Mouse (Mus musculus) adipocyte (in vitro differentiated cells): Measurements from ENCODE around the gene Slc17a2.
A peak's percentile ranks its signal among the peaks of the same experiment; 100 is the strongest.

ENCODE experiments used
- DNase-seq: peaks from one replicate; pipeline ENCODE4 v3.0.0-alpha.2; 2016; ENCODE audit warnings: low spot score

Slc17a2 gene

DNA sequence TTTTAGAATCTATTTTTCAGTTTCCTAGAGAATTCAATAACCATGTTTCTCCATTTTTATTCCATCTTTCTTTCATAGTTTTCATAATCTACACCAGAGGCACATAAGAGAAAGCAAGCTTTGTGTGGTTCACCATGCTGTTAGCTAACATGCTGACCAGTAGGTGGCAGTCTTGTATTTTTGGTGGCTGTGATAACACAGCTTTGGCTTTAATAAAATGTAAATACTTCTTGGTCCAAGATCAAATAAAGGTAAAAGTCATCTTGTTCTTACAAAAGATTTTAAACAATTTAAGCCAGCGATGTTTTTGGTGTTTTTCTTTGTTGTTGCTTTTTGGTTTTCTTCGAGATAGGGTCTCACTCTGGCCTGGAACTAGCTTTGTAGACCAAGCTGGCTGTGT, 14.3 kb upstream of the Slc17a2 start:
- DNase-seq: peak; percentile 72

DNA sequence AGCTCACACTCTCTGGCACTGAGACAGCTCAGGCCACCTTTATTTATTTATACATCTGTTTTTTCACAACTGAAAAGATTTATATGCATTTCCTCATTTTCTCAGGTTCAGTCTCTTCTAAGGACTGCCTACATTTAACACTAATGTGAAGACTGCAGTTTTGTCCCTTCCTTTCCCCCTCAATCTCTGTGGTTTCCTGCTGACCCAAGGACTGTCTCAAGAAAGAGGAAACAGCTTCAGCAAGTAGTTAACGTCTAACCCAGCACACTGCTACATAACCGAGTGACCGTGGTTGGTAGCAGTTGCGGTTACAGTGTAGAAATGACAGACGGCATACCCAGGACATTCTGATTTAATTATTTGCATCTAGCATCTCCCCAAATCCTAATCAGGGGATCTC, 7.4 kb upstream of the Slc17a2 start:
- DNase-seq: no peak

DNA sequence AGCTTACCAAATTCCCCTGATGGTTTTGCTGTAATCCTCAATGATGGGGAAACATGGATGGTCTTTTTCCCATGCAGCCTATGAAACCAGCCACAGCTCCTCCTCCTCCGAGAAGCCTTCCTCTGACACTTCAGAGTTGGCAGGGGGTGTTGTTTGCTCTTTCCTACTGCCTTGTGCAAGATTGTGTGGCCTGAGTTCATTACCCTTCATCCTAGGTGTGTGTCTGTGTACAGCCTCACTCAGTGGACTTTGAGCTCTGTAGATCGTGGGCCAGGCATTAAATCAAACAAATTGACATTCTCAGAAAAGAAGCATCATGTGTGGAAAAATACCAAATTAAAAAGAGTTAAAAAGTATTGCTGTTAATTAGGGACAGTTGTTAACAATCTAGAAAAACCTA, 2.3 kb upstream of the Slc17a2 start:
- no peak for DNase-seq

DNA sequence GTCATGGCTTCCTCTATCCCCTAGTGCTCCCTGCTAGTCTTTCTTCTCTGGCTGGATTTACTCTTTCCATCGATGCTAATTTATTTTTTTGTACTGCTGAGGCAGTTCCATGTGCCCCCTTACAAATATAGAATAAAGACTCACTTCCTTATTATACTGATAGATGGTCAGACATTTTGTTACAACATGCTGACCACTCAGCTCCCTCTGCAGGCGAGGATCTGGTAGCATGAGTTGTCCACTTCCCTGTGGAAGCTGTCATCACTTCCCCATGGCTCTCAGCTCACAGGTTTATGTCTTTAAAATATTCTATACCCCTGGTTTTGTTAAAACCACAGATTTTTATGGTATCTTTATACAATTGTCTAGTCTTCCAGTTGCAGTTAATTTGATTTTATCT, 9.4 kb downstream of the Slc17a2 start:
- no peak for DNase-seq

DNA sequence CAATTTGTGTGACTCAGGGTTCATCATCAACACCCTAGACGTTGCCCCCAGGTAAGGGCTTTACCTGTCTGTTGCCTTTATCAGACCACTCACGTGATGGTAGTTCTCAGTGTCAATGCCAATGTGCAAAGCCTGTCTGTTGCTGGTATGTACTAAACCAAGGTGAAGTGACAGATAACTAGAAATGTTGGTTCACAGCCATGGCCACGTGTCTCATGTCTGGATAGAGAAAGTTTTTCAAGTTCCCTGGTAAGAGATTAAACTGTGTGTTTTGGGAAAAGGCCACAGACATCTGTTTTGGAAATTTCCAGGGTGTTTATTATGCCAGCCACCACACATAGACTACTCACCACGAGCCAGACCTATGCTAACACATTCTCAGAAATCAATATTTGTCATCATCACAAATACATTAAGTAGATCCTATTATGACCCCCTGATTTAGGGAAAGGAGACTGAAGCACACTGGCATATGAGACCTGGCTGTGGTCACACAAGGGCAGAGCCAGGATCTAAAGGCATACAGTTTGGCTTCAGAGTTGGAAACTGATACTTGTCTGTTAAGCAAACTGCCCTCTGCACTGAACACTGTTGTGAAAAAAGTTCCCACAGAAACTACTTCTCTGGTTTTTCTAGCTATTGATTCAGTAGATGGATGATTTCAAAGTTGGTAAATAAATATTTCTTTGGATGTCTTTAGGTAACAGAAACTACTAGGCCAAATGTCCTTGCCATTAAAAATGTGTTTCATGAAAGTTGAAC, 13.6 kb downstream of the Slc17a2 start:
- no peak for DNase-seq

DNA sequence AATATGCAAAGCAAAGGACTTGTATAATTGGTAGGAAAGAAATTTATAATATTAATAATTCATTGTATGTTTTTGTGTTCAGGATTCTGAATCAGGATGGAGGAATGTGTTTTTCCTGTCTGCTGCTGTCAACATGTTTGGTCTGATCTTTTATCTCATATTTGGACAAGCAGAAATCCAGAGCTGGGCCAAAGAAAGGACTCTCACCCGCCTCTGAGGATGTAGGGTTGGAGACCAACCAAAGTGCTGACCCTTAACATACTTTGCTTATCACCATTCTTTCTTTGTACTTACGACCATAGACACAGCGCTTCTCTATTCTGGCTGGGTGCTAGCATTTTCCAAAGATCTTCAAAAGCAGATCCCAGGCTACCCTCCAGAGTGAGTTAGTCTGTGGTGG, 15.4 kb downstream of the Slc17a2 start:
- no peak for DNase-seq

DNA sequence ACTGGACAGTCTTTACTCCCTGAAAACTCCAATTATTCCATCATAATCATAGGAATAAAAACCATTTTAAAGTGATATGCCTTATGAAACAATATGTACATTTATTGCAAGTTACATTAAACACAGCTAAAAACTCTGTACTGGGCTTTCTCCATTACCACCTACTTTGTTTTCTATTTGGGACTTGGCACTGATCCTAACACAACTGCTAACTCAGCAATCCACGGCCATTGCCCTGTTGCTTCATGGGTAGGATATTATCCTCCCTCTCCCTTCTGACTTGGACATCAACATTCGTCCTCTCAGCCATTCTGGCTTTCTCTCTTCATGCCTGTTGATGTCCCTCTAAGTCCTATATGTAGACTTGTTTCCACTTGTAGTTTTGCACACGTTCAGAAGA, 19.8 kb downstream of the Slc17a2 start:
- no peak for DNase-seq

DNA sequence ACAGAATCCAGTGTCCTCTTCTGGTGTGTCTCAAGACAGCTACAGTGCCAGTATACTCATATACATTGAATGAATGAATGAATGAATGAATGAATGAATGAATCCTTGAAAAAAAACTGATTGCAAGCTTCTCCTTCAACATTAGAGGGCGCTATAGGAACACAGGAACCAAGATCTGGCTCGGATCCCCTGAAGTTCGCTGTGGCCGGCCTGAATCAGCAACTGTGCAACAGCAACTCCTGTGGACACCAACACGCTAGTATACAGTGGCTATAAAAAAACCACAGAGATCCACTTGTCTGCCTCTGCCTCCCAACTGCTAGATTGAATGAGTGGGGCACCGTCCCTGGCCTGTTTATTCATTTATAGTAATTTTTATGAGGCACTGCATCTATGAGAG, 26.3 kb downstream of the Slc17a2 start:
- peak; percentile 12 for DNase-seq

DNA sequence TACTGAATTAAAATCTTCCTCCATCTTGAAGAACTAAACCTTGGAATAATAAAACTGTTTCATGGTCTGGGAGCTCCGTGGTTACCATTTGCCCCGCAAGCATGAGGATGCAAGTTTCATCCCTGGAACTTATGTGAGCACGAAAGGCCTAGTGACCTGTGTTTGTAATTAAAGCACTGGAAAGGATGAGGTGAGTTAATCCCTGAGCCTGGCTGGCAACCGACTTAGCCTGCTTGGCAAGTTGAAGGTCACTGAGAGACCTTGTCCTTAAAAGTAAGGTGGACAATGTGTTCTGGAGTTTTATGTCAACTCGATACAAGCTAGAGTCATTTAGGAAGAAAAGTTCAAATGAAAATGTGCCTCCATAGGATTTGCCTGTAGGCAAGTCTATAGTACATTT, 28.0 kb downstream of the Slc17a2 start:
- DNase-seq: no peak

DNA sequence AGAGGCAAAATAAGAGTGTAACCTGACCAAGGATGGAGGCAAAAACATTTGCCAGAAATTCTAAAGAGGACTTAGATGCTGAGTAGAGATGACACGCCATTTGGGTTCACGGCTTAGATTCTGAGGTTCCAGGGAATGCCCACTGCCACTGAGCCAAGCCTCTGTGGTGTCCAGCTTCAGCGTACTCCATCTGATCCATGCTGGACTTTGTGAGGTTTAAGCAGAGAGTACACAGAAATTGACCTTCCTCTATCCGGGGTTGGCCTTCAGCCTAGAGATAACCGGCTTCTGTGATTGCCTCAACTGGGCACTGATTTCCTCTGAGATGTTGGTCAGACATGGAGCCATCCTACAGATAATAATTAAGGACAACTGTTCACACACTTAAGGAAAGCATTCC, 29.8 kb downstream of the Slc17a2 start:
- DNase-seq: no peak

DNA sequence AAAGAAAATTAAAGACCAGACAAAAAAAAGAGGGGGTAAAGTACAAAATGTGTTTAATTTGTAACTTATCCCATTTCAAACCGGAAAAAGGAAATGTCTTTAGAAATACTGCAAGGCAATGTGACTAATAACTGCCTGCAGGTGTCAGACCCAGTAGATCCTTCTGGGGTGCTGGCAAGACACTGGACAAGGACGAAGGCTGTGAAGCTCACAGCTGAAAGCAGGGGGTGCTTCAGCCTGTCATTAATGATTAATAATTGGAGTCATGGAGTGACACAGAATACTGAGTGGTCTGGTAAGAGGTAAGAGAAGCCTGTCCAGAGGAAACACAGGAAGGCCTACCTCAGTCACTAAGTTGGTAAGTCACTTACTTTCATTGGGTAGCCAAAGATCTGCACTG, 32.5 kb downstream of the Slc17a2 start, which contains the start of gene Slc17a3:
TSS of gene Slc17a3 (plus strand) at position 127 of the 400 bp plus-strand sequence.
- no peak for DNase-seq

DNA sequence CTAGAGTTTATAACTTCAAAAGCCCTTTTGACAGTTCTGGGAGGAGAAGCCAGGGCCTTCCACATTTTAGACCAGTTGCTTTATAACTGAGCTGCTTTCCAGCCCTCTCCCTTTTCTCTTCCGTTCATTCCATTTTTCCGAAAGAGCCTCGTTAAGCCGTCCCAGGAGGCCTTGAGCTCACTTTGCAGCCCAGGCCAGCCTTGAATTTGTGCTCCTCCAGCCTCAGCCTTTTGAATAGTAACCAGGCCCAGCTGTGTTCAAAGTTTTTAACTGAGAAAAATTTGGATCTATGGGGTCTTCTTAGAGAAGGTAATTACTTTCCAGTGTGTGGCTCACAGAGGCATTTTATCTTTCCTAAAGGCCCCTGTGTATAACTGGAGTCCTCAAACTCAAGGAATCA, 39.1 kb downstream of the Slc17a2 start:
- DNase-seq: no peak

DNA sequence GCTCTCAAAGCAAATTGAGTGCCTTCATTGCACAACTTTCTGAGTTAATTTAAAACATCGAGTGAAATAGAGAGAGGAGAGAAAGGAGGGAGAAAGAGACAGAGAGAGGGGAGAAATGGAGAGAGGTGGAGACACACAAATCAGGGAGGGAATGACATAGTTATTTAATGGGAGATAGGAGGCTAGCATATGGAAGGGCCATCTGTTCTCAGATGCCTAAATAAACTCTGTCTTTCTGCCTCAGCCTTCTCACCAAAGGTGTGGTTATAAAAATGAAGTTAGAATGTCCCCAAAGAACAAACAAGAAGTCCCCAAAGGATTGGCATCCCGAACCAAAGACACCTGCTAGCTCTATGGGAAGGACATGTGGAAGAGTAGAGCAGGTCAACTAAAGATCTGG, 42.5 kb downstream of the Slc17a2 start:
- no peak for DNase-seq

DNA sequence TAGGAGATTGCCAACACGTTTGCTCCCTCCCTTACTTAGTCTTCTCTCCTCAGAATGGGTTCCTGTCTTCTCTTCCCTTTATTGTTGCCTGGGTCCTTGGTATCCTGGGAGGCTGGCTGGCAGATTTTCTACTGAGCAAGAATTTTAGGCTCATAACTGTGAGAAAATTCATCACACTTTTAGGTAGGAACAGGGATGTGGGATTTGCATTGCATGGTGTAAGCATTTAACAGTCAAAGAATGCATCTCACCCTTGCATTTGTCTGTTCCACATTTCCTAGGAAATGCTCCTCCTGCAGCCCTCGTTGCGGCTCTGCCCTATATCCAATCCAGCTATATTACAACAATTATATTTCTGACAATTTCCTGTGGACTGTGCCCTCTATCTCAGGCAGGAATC, 49.6 kb downstream of the Slc17a2 start:
- DNase-seq: no peak

DNA sequence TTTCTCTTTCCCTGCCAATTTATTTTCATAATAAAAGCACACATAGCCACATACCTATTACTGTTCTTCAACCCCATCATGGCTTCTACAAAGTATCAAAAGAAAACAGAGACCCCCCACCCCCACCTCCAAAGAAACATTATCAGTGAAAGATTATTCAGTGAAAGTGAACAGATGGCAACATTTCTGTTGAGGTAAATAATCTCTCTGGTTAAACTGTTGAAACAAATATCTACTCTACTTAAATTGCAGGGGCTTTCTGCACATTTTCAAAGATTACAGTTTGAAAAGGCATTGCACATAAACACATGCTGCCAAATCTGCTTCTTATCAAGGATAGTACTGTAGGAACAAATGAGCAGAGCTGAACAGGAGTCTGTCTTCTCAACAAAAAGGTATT, 55.0 kb downstream of the Slc17a2 start:
- no peak for DNase-seq

DNA sequence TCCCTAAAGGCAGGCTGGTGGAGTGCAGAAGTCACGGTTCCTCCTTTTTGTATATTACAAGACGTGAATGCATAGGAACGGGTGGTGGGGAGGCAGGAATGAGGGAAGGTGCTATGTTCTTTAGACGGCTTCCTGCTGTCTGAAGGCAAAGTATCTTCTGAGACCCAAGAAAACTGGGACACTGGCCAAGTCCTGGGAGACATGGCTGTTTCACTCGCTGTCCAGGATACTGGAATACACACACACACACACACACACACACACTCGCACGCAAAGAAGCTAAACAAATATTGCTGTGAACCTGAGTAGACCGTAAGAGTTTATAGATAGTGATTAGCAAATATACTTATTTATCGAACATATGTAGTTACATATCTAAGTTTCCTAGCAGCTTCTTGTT, 57.9 kb downstream of the Slc17a2 start:
- no peak for DNase-seq

DNA sequence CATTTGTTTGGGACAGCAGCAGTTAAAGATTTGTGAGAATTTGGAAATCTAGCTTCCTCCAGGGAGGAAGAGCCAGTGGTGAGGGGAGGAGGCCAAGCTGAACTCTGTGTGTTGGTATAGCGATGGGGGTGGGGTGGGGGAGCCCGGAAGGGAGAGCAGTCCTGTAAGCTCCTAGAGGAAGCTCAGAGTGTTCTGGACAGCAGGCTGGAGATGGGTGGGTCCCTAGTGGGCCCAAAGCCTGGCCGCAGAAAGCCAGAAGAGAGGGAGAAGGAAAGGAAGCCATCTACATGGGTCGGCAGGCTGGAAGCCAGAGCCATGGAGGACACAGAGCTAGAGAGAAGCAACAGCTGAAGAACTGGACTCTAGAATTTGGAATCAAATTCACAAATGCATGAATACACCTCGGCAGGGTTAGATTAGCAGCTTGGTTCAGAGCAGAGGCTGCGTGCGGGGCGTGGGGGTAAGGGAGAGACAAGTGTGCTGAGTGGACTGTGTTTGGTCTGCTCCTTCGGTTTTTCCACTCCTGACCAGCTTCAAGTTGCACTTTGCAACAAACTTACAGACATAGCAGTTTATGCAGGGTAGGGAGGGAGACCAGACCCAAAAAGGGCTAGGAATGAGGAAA, 59.4 kb downstream of the Slc17a2 start:
- DNase-seq: no peak

DNA sequence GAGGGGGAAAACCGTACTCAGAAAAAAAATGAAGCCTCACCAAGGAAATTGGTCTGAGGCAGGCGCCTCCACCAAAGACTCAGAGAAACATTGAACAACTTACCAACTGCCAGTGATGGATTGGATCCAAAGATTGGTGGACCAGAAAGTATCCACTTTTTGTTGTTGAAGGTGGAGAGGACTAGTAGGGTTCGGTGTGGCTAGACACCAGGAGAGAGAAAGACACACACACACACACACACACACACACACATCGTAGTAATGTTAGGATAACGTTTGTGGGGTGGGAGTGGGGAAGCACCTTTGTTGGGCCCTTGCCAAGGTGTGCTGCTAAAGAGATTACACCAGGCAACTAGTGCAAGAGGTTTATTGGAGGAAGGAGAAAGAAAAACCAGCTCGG, 60.2 kb downstream of the Slc17a2 start:
- no peak for DNase-seq

DNA sequence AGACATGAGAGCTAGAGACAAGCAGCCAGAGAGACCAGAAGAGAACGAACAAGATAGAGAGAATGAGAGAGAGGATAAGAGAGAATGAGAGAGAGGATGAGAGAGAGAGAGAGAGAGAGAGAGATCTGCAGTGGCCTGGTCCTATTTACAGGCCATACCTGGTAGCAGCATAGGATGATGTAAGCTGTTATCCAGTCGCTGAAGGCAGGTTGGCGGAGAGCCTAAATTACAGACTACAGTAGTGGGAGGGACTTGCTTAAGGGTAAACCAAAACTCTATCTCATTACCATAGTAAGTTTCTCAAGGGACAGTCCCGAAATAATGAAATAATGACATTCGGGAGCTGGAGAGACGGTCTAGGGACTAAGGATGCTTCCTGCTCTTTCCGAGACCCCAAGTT, 60.6 kb downstream of the Slc17a2 start, which contains the start of gene Slc17a1:
TSS of gene Slc17a1 (plus strand) at position 346 of the 400 bp plus-strand sequence.
- no peak for DNase-seq

DNA sequence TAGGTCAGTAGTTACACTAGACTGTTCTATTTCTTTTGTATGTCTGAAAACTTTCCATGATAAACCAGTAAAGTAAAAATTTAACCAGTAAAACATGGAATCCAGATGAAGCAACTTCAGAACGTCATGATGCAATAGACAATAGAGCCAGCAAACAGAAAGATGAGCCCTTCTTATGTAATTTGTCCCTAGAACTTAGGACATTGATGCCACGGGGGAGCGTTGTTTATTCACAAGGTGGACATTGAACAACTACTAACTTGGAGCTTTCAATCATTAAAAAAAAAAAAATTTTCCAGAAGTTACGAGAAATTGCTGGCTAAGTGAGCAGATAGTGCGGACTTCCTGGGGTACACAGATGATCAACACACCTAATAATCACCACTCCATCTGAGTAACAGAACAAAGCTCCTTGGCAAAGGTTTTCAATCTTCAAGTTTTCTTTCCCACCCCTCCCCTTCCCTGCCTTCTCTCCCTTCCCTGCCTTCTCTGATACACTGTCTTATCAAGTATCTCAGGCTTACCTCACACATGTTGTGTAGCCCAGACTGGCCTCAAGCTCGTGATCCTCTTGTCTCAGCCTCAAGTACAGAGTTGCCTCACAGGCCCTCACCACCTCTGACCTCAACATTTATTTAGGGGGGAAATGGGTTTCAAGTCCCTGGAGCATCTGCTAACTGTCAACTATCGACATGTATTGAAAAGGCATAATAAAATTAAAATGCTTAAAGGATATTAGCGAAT, 62.2 kb downstream of the Slc17a2 start:
- DNase-seq: peak; percentile 4

DNA sequence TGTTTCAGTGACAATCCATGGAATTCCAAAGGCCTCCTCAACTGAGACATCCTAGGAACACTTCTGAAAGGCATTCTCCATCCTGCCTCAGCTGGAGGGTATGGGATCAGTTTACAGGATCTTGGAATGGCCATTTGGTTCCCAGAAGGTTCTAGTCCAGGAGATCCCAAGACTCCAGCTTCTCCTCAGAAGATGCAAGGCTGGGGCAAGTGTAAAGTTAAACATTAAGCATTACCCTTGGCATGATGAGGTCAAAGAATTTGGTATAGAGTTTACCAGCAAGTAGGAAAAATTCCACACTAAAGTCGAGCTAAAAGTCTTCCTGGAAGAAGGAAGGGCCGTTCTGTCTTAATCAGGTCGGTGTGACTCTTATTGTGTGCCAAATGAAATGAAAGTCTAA, 63.2 kb downstream of the Slc17a2 start:
- no peak for DNase-seq

DNA sequence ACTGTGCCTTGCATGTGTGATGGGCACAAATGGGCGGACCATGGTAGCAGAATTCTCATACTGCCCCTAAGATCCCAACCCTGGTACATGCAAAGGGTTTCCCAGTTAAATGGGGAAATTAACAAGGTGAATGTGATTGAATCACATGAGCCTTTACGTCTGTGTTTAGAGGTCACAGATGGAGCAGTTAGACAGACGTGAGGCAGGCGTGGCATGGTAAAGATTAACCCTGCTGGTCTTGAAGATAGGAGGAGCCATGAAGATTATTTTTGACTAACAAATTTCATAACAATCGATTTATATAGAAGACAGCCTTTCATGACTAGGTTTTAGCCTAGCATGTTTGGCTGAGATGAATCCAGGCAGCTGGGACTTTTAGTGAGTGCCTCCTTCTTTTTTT, 66.3 kb downstream of the Slc17a2 start:
- no peak for DNase-seq
